Mouse (Mus musculus): ENCODE measurements around the gene Igfals. TPM values are rescaled to one million over a fixed set of nuclear protein-coding genes. Genes with fewer than 3 reads are reported as not detected.

The Igfals gene
- total RNA-seq (2021) = 1 to 10 TPM; 6.9 TPM

DNA sequence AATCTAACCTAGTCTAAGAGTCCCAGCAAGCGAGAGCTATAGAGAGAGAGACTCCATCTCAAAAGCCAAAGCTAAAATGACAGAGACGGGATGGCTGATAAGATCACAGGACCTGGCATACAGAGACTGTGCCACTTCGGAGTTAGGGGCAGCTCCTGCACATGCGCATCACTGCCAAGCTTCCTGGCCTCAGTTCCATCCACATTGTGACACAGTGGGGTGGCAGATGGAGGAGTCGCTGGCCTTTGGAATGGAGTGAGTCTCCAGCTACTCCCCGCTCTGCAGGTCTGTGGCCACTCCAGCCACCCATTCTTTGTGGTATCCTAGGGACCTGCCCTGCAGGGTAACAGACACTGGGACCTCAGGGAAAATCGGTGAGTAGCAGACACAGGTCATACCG lies at the start of gene Igfals:
Igfals (plus strand) TSS at position 222 of the 400 bp plus-strand sequence.
- no peak for DNase-seq (ENCODE audit: low spot score)
- intact Hi-C loops (cut with DNase I) = no loop called here

DNA sequence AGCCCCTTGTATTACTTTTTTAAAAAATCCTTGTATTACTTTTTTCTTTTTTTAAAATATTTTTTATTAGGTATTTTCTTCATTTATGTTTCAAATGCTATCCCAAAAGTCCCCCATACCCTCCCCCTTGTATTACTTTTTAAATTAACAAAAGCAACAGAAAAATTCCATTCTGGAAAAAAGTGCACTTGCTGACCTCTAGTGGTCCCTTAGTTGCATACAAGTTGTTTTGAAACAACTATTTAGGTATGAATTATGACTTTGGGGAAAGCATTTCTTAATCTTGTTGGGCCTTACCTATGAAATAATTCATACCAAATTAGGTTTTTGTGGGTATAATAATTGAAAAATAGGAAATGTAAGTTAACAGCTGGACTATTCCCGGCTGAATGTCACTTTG lies 48.3 kb upstream of the Igfals start:
- no peak for DNase-seq (ENCODE audit: low spot score)
- intact Hi-C loops (cut with DNase I) = loop anchor here (1.0 kb wide), 1 partner anchor 72 kb away; no protein-coding TSS in a partner anchor

DNA sequence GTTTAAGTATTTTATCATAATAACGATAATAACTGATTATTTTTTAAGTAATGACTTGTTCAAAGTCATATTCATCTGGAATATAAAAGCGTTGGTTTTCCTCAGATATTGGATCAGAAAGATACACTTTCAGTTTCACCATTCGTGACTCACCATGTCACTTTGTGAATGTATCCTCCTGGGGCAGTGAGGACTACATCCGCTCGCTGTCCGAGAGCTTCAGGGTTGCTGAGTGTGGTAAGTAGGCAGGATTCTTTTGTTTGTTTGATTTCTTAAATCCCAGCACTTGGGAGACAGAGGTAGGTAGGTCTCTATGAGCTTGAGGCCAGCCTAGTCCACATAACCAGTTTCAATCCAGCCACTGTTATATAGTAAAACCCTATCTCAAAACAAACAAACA lies 47.6 kb upstream of the Igfals start:
- no peak for DNase-seq (ENCODE audit: low spot score)
- intact Hi-C loops (cut with DNase I) = no loop called here

DNA sequence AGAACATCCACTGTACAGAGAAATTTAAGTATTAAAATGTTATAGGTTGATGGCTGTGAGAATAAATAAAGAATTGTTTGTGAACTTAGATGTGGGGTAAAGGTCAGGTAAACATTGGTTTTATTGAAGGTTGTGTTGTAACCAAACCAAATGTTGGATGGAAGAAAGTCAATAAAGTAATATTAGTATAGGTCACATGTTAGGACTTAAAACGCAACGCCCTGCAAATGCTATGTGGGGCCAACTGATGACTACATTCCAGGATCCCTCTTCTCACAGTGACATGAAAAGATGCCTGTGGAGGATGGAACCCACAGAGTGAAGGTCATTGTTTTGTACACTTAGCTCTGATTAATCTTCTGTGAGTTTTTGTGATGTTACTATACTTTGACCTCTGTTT lies 46.3 kb upstream of the Igfals start:
- DNase-seq (ENCODE audit: low spot score) = no peak
- intact Hi-C loops (cut with DNase I) = no loop called here

DNA sequence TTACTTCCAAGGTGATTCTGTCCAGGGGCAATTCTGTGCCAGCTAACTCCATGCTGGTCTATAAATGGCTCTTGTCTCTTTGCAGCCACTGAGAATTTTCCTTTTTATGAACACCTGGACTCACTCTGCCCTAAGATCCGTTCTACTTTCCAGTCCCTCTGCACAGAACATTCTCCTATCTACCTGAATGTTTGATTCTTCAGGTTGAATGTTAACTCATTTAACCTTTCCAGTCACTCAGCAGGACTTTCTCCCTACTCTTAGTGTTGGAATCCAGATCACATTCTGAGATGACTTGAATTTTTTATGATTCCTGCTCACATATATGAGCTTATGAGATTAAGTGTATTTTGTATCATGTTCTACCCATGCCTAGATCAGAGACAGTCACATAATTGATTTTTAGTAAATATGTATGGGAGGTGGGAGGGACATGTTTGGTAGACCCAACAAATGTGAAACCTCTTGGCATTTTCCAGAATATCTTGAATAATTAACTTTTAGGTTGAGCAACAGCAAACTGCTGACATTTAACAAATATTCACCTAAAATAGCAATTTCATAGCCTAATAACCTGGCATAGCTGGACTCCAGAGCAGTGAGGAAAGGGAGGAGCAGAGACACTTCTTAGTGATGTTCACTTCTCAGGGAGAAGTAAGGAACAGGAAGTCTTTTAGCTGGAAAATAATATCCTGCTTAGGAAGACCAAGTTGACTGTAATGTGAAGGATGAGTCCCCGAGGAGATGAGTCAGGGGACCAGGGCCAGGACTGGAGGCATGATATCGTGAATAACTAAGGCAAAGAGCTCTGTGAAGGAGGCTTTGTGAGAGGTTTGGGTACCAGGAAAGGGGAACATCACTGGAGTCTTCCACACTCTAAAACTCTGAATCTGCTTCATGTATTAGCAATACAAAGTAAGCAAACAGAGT lies 44.2 kb upstream of the Igfals start:
- no peak for DNase-seq (ENCODE audit: low spot score)
- intact Hi-C loops (cut with DNase I) = no loop called here

DNA sequence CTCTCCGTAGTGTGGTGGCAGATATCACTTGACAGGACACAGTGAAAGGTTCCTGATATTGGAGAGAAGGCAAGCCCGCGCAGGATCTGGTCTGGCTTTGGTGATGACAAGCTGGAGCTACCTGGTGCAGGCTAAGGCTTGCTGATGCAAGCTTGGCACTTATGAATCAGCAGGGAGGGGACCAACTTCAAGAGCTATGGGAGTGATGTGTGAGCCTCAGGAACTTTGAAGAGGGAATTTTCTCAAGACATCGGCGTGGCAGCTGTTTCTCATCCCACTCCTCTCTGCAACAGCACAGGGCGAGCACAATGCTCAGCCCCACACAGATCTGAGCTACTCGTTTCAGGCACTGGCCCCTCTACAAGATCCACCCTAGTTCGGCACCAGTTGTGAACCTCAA lies 26.0 kb upstream of the Igfals start, which contains the start of gene Hagh:
Hagh (plus strand) TSS at position 302 of the 400 bp plus-strand sequence.
- DNase-seq (ENCODE audit: low spot score) = no peak
- intact Hi-C loops (cut with DNase I) = no loop called here

DNA sequence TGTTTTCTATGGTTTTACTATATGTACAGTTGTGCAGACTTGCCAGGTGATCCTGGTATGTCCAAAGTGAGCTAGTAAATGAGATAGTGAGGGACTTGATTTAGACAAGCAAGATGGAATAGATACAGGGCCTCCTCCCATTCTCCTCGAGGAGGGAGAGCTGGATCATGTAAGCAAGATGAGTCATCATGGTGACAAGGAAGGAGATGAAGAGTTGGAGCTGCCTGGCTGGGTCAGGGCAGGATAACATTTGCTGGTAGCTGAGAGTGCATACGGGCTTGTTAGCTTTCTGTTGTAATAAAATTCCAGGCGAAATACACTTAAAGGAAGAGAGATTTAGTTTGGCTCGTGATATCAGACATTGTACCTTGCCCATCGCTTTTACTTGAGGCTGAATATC lies 25.5 kb upstream of the Igfals start:
- no peak for DNase-seq (ENCODE audit: low spot score)
- intact Hi-C loops (cut with DNase I) = no loop called here

DNA sequence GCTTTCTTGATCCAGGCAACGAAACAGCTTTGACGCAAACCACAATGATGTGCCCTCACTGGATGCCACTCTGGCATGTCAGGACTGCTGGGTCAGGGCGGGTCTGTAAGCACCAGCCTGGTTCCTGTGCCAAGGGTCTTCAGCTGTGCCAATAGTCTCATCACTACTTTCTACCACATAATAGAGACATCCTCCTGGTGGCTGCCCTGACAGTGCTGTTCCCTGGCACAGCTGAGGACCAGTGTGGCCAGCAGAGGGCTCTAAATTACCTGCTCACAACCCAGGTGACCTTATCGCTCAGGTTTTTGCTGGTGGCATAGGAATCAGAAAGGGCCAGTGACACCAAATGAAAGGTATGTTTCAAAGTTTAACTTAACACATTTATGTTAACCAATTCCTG lies 24.7 kb upstream of the Igfals start:
- no peak for DNase-seq (ENCODE audit: low spot score)
- intact Hi-C loops (cut with DNase I) = no loop called here

DNA sequence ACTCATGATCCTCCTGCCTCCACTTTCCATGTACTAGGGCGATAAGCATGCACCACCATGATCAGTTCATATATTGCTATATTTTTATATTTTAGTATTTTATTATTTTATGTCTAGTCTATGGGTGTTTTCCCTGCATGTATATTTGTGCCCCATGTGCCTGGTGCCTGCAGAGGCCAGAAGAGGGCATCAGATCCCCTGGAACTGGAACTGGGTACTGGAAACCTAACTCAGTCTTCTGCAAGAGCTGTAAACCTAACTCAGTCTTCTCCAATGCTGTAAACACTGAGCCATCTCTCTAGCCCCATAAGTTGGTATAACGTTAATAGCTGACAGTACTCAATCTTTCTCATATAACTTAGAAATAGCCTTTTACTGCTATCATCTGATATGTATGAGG lies 23.2 kb upstream of the Igfals start:
- DNase-seq (ENCODE audit: low spot score) = no peak
- intact Hi-C loops (cut with DNase I) = no loop called here

DNA sequence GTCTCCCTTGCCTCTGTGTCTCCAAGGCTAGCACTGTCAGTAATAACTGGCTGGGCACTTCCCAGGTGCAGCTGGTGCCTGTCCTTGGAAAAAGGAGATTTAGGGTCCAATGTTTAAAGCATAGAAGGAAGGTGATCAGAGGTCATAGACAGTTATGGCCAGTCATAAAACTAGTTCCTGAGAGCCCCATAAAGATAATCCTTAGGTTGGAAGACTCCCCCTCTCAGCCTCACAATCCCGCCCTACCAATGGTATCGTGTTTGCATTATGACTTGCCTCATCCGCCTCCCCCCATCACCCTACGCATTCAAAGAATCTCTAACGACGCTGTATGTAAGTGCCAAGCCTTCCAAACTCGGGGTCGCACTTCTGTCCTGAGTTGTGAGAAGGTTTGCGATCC lies 21.3 kb upstream of the Igfals start:
- DNase-seq (ENCODE audit: low spot score) = no peak
- intact Hi-C loops (cut with DNase I) = no loop called here

DNA sequence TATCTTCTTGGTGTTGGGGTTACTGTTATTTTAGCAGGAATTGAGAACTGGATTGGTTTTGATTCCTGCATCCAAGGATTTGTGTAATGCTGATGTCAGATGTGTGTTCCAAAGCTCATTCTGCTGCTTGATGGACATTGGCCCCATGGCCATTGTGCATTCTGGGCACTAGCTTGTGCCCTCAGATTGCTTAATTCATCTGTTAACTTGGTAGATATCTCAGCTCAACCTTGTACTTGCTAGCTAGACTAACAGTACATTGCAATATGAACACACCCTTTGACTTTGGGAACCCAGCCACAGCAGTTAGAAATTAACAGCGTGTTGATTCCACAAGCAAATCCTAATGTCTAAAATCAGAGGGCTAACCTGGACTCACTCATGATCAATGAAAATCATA lies 18.4 kb upstream of the Igfals start:
- DNase-seq (ENCODE audit: low spot score) = no peak
- intact Hi-C loops (cut with DNase I) = no loop called here

DNA sequence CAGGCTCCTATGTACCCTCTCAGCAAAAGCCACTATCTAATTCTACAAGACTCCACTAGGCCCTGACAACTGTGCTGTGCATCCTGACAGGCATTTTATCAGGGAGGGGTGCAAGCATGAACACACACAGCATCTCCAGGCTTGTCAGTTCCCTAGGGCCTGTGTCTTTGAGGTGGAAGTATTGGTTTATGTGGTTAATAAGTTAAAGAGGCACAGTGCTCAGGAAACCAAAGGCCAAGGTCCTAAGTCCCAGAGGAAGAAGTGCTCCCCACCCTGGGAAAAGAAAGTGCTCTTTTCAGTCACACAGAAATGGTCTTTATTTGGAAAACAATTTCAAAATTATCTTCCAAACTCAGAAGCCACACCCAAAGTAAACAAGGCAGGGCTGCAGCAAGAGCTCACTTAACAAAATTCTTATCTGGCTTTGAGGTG lies 17.2 kb upstream of the Igfals start:
- intact Hi-C loops (cut with DNase I) = loop anchor here (2.0 kb wide), 1 partner anchor 38 kb away; the partner anchor contains the start of genes Nubp2 and Spsb3
- no peak for DNase-seq (ENCODE audit: low spot score)

DNA sequence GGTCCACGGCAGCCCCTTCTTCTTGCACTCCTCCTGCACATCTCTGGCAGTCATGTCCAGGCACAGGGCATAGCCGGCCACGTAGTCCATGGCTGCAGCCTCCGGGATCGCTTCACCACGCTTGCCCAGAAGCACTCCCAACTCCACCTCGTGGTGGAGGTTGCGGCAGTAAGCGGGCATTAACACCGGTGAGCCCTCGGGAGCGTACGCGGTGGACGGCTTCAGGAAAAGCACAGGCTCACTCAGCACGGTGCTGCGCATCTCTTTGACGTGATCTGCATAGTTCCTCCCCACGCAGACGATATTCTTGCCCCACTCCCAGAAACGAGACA lies 16.1 kb upstream of the Igfals start:
- DNase-seq (ENCODE audit: low spot score) = no peak
- intact Hi-C loops (cut with DNase I) = loop anchor here (2.0 kb wide), 1 partner anchor 37 kb away; the partner anchor contains the start of genes Nubp2 and Spsb3

DNA sequence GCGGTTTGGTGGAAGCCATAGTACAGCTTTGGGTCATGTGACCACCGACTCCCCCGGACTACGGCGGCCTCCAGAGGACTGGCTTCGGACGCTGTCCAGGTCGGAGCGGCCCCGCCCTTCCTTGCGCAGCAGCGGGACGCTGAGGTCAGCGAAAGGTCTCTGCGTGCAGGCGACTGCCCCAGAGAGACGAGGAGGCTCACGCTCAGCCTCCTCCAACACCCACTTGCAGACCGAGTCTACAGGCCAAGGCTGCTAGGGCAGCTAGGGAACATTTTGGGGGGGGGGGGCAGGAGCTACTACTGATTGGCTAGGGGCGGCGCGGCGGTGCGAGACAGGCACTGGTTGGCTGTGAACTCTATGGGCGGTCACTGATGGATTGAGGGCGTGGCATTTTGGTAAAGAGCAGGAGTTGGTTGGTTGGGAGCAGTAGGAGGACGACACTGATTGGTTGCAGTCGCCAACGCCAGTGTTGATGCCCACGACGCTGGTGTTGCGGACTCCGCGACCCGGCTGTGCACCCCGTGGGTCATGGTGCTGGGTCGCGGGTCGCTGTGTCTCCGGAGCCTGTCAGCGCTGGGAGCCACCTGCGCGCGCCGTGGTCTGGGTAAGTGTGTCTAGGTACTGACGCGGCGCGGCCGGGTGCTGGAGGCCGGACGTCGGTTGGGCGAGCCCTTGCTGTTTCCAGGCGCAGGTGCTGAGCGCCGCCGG lies 15.6 kb upstream of the Igfals start, which contains the start of gene Fahd1:
Fahd1 (minus strand) TSS at position 300 of the 708 bp plus-strand sequence.
- DNase-seq (ENCODE audit: low spot score) = peak; percentile 95
- intact Hi-C loops (cut with DNase I) = no loop called here

DNA sequence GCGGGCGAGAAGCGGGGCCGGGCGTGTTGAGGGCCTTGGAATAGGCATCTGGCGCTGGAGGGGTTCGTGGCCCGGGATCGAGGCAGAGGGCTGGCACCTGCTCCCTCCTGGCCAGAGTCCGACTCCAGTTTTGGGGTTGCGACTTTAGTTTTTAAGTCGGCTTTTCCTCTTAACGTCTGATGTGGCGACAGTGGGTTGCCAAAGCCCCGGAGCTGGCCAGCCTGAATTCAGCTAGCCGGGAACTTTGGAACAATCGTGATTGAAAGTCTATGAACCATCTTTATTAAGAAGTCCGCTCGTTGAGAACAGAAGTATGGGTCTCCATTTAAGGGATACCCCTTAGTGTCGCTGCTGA lies 15.0 kb upstream of the Igfals start:
- intact Hi-C loops (cut with DNase I) = no loop called here

DNA sequence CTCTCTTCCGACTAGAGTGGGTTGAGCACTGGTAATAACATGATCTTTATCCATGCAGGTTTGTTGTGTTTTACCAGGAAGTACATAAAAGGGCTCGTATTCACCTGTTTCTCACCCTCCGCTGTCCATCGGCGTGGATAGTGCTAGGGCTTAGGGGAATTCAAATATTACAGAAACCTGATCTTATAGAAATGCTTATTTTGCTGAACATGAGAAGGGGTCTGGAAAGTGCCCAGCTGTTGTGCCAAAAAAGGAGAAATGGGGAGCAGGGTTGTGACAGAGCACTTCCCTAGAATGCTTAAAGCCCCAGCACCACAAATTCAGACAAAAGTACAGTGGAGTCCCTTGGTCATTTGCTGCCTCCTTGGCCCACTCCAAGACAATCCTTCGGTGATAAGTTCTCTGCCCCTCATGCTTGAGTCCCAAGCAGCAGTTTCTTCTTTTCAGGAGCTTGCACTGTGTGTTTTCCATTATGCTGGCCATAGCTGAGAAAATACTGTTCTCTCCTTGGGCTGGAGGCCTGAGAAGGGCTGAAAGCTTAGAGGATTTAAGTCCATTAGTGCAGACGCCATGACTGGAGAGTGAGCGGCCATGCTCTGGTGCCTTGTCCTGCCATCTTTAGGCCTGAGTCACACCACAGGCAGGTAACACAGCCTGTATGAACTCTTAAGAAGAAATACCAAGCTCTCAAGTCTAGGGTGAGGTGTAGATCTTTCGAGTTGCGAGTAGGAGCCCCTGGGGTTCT lies 14.2 kb upstream of the Igfals start:
- intact Hi-C loops (cut with DNase I) = no loop called here
- DNase-seq (ENCODE audit: low spot score) = no peak

More for the DNA sequence above, 15.0 kb upstream of the Igfals start:
- DNase-seq (ENCODE audit: low spot score) = no peak

DNA sequence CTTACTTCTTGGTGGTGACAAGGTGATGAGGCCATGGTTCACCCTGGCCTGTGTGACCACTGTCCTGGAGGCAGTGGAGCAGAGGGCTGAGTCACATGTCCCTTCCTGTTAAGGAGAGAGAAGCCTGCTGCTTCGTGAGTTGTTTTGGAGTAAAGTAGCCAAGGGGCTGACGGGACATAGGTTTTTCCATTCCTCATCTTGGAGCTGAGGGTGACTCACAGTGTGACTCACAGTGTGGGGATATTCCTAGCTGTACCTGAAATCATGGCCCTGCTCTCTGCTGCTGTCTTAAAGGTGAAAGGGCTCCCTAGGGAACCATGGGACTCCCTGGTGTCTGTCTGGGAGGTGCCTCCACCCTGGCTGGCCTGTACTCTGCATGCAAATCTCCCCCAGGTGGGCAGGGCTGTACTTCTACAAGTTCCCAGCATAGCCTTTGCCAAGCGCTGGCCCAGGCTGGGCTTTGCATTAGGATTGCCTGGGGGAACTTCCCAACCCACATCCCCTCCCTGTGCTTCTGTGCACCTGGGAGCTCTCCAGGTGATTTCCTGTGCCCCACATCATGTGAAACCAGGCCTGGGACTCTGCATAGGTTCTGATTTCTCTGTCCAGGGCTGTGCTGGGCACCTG lies 9.8 kb upstream of the Igfals start:
- intact Hi-C loops (cut with DNase I) = no loop called here

DNA sequence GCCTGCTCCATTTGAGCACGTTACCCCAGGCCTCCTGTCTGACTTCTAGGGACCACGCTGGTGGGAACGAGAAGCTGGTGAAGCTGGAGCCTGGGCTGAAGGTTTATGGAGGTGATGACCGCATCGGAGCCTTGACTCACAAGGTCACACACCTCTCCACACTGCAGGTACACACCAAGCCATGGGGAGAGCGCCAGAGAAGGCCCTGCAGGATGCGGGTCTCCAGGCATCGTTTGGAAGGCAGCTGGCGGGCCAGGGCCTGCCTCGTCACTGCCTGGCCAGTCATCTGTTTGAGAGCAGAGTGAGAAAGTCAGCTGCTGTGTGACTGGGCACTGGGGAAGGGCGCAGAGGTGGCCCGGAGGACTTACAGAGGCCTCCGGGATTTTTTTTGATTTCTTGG lies 9.2 kb upstream of the Igfals start:
- DNase-seq (ENCODE audit: low spot score) = no peak
- intact Hi-C loops (cut with DNase I) = no loop called here

More for the DNA sequence above, 9.8 kb upstream of the Igfals start:
- DNase-seq (ENCODE audit: low spot score) = no peak

DNA sequence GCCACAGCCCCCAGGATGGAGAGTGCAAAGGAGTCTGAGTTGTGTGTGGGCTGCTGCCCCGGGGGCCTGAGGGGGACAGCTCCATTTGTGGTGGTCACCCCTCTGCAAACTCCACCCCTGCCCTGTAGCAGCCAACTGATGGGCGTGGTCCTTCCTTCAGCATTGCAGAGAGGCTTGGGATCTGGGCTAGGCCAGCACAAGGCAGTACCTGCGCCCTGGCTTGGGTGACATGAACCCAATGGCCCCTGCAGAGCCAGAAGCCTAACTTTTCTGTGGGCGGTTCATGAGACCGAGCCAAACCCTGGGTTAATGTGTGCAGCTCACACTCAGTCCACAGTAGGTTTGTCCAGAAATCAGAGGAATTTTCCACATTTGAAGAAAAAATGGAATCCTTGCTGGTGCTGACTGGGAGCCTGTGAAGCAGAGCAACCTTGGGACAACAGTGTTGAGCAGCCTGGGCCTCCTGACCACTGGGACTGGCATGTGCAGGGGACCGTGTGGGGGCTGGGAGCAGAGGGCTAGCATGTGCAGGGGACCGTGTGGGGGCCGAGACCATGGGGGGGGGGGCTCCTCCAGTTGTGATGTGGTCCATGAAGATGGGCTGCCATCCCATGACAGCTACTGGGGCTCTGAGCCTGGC lies 7.8 kb upstream of the Igfals start:
- no peak for DNase-seq (ENCODE audit: low spot score)
- intact Hi-C loops (cut with DNase I) = no loop called here
